Mouse (Mus musculus) lung, embryonic 14.5 days (tissue): ENCODE data around the gene Tmc7. TPM values are rescaled to one million over a fixed set of nuclear protein-coding genes. Genes with fewer than 3 reads are reported as not detected.
A peak's percentile ranks its signal among the peaks of the same experiment; 100 is the strongest.

Experiments used
- ATAC-seq: fragments of 200-750 bp; cut with Nextera tagmentation; 2 replicates; pipeline ENCODE4 v1.8.0; 2017; ENCODE audit warnings: mild to moderate bottlenecking, moderate TSS enrichment, moderate library complexity; ENCODE audit not compliant: insufficient read depth
- DNase-seq: peaks from one replicate; pipeline ENCODE4 v3.0.0-alpha.2; 2015
- H3K27ac ChIP-seq: fragments of 300-500 bp; sonication (generic); 2 replicates; pipeline ENCODE4 v1.5.1; 2014; ENCODE audit warnings: low read depth, mild to moderate bottlenecking, moderate library complexity
- H3K27me3 ChIP-seq: fragments of 300-500 bp; sonication (generic); 2 replicates; pipeline ENCODE4 v1.6.1; 2014; ENCODE audit warnings: low read length, control low read depth; ENCODE audit not compliant: insufficient read depth
- H3K36me3 ChIP-seq: fragments of 300-500 bp; sonication (generic); 2 replicates; pipeline ENCODE4 v1.6.1; 2014; ENCODE audit warnings: control low read depth; ENCODE audit not compliant: insufficient read depth
- H3K4me1 ChIP-seq: fragments of 300-500 bp; sonication (generic); 2 replicates; pipeline ENCODE4 v1.6.1; 2014; ENCODE audit warnings: antibody characterized with exemption, control low read depth; ENCODE audit not compliant: insufficient read depth
- H3K4me2 ChIP-seq: fragments of 300-500 bp; sonication (generic); 2 replicates; pipeline ENCODE4 v1.6.1; 2014; ENCODE audit warnings: mild to moderate bottlenecking
- H3K4me3 ChIP-seq: fragments of 300-500 bp; sonication (generic); 2 replicates; pipeline ENCODE4 v1.5.1; 2014; ENCODE audit warnings: low read depth, low read length
- H3K9ac ChIP-seq: fragments of 300-500 bp; sonication (generic); 2 replicates; pipeline ENCODE4 v1.6.1; 2014
- H3K9me3 ChIP-seq: fragments of 300-500 bp; sonication (generic); 2 replicates; pipeline ENCODE4 v1.6.1; 2016; ENCODE audit warnings: low read depth, low read length, control low read depth
- CTCF ChIP-seq: IDR thresholded peaks from 2 replicates; pipeline ENCODE4 v1.5.1; 2016; ENCODE audit warnings: antibody characterized with exemption, low read depth
- WGBS: fragments of 180-500 bp; shearing (Covaris S2); extraction: QIAGEN DNeasy Blood & Tissue Kit; methylation state at CpG from one replicate; pipeline ENCODE4 v1.1.7; 2014; 5-methylcytosine and 5-hydroxymethylcytosine counted together
- polyA plus RNA-seq: library from polyadenylated mRNA; unstranded; fragments of >200 nt; fragmentation: Nextera tagmentation; extraction: Ambion mirVana; gene quantifications from 2 replicates; pipeline ENCODE4 v1.2.1, GENCODE M21; 2014

Tmc7 gene
- polyA plus RNA-seq, 1 experiment from 2014 or later, result 2.2 TPM

DNA sequence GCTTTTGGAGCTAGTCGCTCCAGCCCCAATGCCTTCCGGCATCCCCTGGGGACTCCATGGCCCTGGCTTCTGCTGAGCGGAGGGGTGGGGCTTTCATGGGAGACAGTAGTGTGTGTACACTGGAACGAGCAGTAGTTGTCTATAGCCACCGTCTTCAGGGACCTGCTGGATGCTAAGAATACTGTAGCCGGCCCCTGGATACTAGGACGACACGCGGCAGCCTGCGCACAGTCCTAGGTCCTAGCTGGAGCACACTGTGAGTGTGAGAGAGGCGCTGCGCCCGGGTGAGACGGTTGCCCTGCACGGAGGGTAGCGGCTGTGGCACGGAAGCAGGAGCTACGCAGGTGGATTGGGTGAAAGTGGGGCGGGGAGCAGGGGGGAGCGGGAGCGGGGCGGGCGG, 12.7 kb upstream of the Tmc7 start, which contains the start of gene Tmc5:
Gene Tmc5 (plus strand): TSS at position 97 of the 400 bp plus-strand sequence.
- peak within 1 kb of the TSS; percentile 48 for H3K4me2 ChIP-seq
- no peak within 1 kb of the TSS for H3K9ac ChIP-seq
- DNase-seq (no peak), ATAC-seq (peak; percentile 3; the same call in 1 of the 2 replicates)
- no peak for TF ChIP-seq CTCF
- peaks cover 29% of the 10 kb centered on the region for H3K27me3 ChIP-seq
- H3K4me1 ChIP-seq, result no peaks in the 10 kb centered on the region; the same call in 1 of the 2 replicates
- H3K9me3 ChIP-seq, result no peaks in the 10 kb centered on the region
- H3K4me3 ChIP-seq, result peak within 1 kb of the TSS; percentile 19
- H3K36me3 ChIP-seq, result no peaks in the 10 kb centered on the region
- 5% methylated on average over 23 of the region's 23 CpGs for WGBS
- no peak within 1 kb of the TSS for H3K27ac ChIP-seq

GRCm38 (mm10) chr7:118596271-118596670, 11.7 kb upstream of the Tmc7 start:
- peaks cover 29% of the 10 kb centered on the region for H3K27me3 ChIP-seq
- TF ChIP-seq CTCF, result no peak
- ATAC-seq (no peak), DNase-seq (no peak)
- H3K4me1 ChIP-seq, result no peaks in the 10 kb centered on the region; the same call in 1 of the 2 replicates
- H3K36me3 ChIP-seq, result no peaks in the 10 kb centered on the region
- no peak overlapping the region for H3K4me2 ChIP-seq
- WGBS, result 75% methylated on average over 11 of the region's 11 CpGs
- no peaks in the 10 kb centered on the region for H3K9me3 ChIP-seq
- H3K27ac ChIP-seq, result no peak overlapping the region
- H3K4me3 ChIP-seq, result no peak overlapping the region
- no peak overlapping the region for H3K9ac ChIP-seq

- no peak overlapping the region for H3K9ac ChIP-seq
- peaks cover 29% of the 10 kb centered on the region for H3K27me3 ChIP-seq
- no peaks in the 10 kb centered on the region for H3K9me3 ChIP-seq
- 1% methylated on average over 14 of the region's 14 CpGs for WGBS
- H3K4me1 ChIP-seq, result no peaks in the 10 kb centered on the region; the same call in 1 of the 2 replicates
- peak; percentile 100 for TF ChIP-seq CTCF
- H3K36me3 ChIP-seq, result no peaks in the 10 kb centered on the region
- no peak overlapping the region for H3K4me3 ChIP-seq
- DNase-seq (peak; percentile 98), ATAC-seq (peak; percentile 48; the same call in 1 of the 2 replicates)
- H3K27ac ChIP-seq, result no peak overlapping the region
- H3K4me2 ChIP-seq, result peak overlapping the region; percentile 53
These were observed 10.7 kb upstream of the Tmc7 start for GRCm38 (mm10) chr7:118595228-118595627.

- no peak for DNase-seq
- Histone ChIP-seq H3K9ac (no peak overlapping the region), H3K4me2 (peak overlapping the region; percentile 53; the same call in 1 of the 2 replicates), H3K27ac (no peak overlapping the region), H3K27me3 (peaks cover 29% of the 10 kb centered on the region), H3K36me3 (no peaks in the 10 kb centered on the region), H3K4me3 (no peak overlapping the region), H3K9me3 (no peaks in the 10 kb centered on the region), H3K4me1 (no peaks in the 10 kb centered on the region; the same call in 1 of the 2 replicates)
- WGBS, result 28% methylated on average over 10 of the region's 10 CpGs
- no peak for ATAC-seq
- no peak for TF ChIP-seq CTCF
These were observed 10.1 kb upstream of the Tmc7 start for GRCm38 (mm10) chr7:118594611-118595010.

- no peak overlapping the region for H3K4me3 ChIP-seq
- WGBS, result 14% methylated on average over 9 of the region's 9 CpGs
- no peaks in the 10 kb centered on the region for H3K9me3 ChIP-seq
- no peaks in the 10 kb centered on the region for H3K36me3 ChIP-seq
- H3K9ac ChIP-seq, result no peak overlapping the region
- no peak for TF ChIP-seq CTCF
- H3K27ac ChIP-seq, result no peak overlapping the region
- DNase-seq (peak; percentile 62), ATAC-seq (peak; percentile 59)
- H3K27me3 ChIP-seq, result peaks cover 29% of the 10 kb centered on the region
- no peaks in the 10 kb centered on the region; the same call in 1 of the 2 replicates for H3K4me1 ChIP-seq
- H3K4me2 ChIP-seq, result peak overlapping the region; percentile 0; the same call in 1 of the 2 replicates
These were observed 9.3 kb upstream of the Tmc7 start for GRCm38 (mm10) chr7:118593567-118594407.

DNA sequence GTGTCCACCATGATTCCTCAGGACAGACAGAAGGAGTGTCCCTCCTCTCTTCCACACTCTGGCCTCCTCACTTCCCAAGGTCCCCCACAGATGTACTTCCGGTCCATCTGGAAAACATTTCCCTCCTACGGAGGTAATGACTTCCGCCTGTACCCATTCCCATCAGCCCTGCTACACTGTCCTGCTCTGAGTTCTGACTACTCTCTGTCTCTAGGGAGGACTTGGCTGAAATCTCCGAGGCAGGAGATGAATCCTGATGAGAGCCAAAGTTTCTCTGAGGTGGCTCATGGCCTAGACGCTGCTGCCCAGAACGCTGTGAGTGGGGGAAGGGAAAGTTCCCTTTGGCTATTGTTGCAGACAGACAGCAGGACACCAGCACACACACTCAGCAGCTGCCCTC, 7.6 kb upstream of the Tmc7 start:
- 42% methylated on average over 6 of the region's 6 CpGs for WGBS
- ATAC-seq (no peak), DNase-seq (no peak)
- Histone ChIP-seq H3K27me3 (peaks cover 16% of the 10 kb centered on the region), H3K27ac (no peak overlapping the region), H3K9ac (no peak overlapping the region), H3K4me2 (no peak overlapping the region), H3K36me3 (no peaks in the 10 kb centered on the region), H3K4me3 (no peak overlapping the region), H3K9me3 (no peaks in the 10 kb centered on the region), H3K4me1 (no peaks in the 10 kb centered on the region; the same call in 1 of the 2 replicates)
- no peak for TF ChIP-seq CTCF

DNA sequence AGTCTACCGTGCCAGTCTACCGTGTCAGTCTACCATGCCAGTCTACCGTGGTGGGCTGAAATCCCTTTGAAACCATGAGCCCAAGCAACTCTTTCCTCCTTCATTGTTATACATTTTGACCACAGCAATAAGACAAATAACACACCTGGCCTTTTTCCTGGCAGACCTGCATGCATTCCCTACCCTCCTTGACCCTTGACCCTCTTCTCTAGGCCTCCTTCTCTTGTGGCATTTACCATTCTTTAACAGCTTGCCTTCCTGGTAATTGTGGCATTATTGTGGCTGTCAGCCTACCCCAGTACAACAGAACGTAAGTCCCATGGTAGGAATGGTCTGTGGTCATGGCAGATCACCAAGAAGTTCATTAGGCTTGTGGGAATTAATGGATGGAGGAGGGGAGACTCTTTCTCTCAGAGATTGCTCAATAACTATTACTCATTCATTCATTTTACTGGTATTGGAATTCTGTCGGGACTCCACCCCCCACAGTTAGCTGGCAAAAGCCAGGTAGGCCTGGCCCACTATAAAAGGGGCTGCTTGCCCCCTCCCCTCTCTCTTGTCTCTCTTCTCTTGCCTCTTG, 6.3 kb upstream of the Tmc7 start:
- no peak for ATAC-seq
- H3K4me1 ChIP-seq, result no peaks in the 10 kb centered on the region; the same call in 1 of the 2 replicates
- no peak for TF ChIP-seq CTCF

More for the DNA sequence above, 6.3 kb upstream of the Tmc7 start:
- no peak for DNase-seq
- Histone ChIP-seq H3K27ac (no peak overlapping the region), H3K4me3 (no peak overlapping the region), H3K4me2 (no peak overlapping the region), H3K36me3 (no peaks in the 10 kb centered on the region), H3K27me3 (peaks cover 4% of the 10 kb centered on the region; the same call in 1 of the 2 replicates), H3K9me3 (no peaks in the 10 kb centered on the region), H3K9ac (no peak overlapping the region)
- 86% methylated on average over 5 of the region's 5 CpGs for WGBS
